Mouse (Mus musculus) thymus, postnatal 10 days (tissue): ENCODE measurements around the gene Chrdl1.

Experiments used
- DNase-seq, 2 experiments: peaks; one replicate each; pipeline ENCODE4 v3.0.0; 2021; ENCODE audit warnings: low spot score in 2 of 2

Gene Chrdl1

GRCm38 (mm10) chrX:143393791-143394369, at the start of gene Chrdl1:
Gene Chrdl1 (minus strand): TSS chrX:143394262.
- DNase-seq = no peak

DNA sequence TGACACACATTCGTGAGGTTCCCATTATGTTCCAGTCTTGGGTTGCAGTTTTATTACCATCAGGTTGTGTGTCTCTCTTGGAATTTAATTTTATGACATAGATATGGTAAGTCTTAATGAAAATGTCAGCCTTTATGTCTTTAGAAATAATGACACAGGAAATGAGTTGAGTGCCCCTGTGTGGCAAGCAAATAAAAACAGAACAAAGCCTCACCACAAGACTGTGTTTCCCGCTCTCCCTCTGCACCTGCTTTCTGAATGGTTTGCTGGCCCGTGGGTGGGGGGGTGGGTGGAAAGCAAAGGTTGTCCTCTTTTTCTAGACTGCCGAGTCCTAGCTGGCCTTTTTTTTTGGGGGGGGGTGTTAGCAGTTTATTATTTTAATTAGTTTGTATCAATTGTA, 48.6 kb upstream of the Chrdl1 start:
- DNase-seq = no peak

DNA sequence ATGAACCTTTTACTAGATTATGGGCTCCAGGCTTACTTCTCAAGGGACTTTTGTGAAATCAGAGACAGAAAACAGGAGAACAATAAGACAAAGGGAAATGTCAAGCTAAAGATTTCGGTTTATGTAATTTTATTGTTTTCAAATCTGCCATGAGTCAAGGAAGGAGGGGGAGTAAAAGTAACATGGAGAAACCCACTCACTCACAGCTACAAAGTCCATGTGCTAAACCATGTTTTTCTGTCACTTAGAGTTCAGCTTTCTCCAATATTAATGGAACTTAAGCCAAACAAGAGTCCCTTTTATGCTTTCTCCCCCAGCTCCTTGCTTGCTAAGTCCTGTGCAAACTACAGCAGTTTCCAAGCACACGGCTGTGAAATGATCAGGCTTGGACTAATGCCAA, 10.5 kb upstream of the Chrdl1 start:
- no peak for DNase-seq

- DNase-seq = no peak
Observed at GRCm38 (mm10) chrX:143366256-143366959, 27.7 kb downstream of the Chrdl1 start.

- no peak for DNase-seq
Observed at GRCm38 (mm10) chrX:143347227-143347626, 46.8 kb downstream of the Chrdl1 start.

DNA sequence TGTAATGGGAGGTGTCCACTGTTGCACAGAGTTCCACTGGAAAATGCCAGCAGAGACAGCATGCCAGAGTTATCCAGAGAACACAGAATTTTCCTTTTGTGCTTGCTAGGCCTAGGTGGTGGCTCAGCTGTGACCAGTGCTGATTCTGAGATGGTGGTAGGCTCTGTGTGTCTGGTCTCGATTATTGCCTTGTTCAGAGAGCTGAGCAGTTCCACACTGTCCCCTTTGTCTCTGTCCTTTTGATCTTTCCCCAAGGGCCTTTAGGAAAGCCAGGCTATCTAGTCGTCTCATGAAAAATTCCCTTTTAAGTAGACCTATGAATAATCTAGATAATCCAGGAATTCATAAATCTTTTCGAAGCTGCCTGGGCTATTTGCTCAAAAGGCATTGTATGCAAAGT, 47.3 kb downstream of the Chrdl1 start:
- DNase-seq = no peak

DNA sequence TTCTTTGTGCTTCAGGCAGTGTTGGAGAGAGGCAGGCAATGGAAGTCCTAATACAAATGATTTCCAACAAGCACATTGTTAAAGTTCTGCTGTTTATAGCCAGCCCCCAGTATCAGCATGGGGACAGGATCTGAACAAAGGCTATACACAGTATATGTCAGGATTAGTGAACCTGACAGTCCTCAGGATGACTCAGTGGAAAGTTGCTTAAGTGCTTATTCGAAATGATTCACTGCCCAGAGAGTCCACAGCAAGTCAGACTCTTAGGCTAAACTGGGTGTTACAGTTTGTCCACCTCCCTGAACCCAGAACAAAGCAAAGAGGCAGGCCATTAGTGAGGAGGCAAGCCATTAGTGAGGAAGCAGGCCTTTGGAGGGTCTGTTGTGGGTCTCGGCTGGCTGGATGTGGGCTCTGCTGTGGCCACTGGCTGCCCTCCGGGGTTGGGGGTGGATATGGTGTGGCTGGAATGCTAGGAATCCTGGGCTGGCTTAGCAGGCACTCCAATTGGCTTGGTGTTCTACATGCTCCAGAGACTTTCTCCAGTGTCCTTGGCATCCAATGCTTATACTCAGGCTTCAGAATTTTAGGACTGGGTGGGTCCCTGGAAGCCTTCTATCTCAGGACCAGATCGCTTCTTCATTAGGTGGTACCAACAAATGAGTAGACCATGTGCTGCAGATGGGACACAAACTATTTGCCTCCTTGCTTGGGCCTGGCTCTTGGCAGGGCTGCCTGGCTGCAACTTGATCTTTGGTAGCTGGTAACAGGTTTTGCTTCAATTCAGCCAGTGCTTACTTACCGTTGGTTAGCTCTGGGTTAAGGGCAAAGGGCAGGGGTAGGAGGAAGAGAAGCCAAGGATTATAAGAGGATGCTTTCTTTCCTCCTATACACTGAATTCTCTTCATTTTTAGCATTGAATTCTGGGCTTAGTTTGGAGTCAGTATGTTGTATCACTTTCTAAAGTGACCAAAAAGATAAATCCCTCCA, 49.3 kb downstream of the Chrdl1 start:
- DNase-seq = no peak

DNA sequence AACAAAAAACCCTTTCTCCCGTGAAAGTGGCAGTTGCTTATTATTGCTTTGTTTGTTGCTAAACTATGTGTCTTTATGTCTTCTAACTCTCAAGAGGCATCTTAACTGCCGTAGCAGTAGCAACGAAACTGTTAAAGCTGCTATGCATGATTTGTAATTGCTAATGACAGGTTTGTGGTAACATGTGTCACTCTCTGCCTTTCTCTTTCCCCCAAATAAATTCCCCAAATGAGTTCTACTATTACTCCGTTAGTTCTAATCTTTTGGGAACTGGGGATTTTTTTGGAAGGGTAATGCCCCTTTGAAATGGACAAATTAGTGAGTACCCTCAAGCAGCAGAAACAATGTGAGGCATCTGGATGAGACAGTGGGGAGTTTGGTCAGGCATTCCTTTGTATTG, 55.9 kb downstream of the Chrdl1 start:
- no peak for DNase-seq

GRCm38 (mm10) chrX:143337561-143337960, 56.5 kb downstream of the Chrdl1 start:
- no peak for DNase-seq

- no peak for DNase-seq
Observed at GRCm38 (mm10) chrX:143336661-143337060, 57.4 kb downstream of the Chrdl1 start.

GRCm38 (mm10) chrX:143335846-143336245, 58.2 kb downstream of the Chrdl1 start:
- DNase-seq = no peak

GRCm38 (mm10) chrX:143313166-143313565, 80.9 kb downstream of the Chrdl1 start:
- DNase-seq = no peak

GRCm38 (mm10) chrX:143294726-143295125, 99.3 kb downstream of the Chrdl1 start:
- DNase-seq = no peak

GRCm38 (mm10) chrX:143275202-143275601, 118.9 kb downstream of the Chrdl1 start:
- no peak for DNase-seq

GRCm38 (mm10) chrX:143250709-143251108, 143.4 kb downstream of the Chrdl1 start:
- DNase-seq = no peak
